In the genomic region with DNA sequence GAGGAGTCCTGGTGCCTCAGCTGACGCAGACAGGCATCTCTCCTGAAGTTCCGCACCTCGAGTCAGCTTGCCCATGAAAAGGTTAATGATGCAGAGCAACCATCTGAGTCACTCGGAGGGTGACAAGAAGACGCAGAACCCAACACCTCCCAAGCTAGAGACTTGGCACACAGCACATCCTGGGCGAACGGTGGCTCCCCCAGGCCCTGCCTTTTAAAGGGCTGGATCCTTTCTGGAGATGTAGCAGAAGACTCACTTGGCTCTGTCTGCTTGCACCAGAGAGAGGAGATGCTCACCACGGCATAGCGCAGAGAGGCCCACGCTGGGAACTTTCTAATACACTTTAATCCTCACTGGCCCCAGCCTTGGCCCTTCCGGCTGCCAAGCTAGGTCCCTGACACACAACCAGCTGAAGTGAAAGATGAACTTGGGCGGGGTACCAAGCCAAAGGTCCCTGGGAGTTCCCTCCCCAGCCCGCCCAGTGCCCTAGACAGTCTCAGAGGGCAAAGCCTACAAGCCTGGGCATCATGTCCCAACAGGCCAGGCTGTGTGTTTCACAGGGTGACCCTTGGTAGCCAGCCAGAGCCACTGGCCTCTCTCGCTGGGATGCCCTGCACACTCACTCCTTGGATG, we compare ENCODE assay signal across 15 mouse cellular contexts. TPM values are rescaled to one million over a fixed set of nuclear protein-coding genes. Genes with fewer than 3 reads are reported as not detected.
DNase-seq lines count a peak whose midpoint lies in the region; ATAC-seq and TF ChIP-seq lines count a peak whose summit lies in the region.
"Had no signal": no experiment of that assay in that cellular context is flagged by ENCODE, and none has a peak within 500 bp of the region (broad histone marks: within the 10 kb centered on the region; RNA-seq: fewer than 3 reads in every experiment).

No protein-coding gene starts in this region.

- no peak overlapping the region for H3K4me2 ChIP-seq in stomach, embryonic 15.5 days

- H3K9ac ChIP-seq in stomach, embryonic 15.5 days = no peak overlapping the region

- H3K4me3 ChIP-seq in kidney, adult 2 months (ENCODE audit: insufficient read depth, low read depth, low read length) = no peak overlapping the region
- no peak overlapping the region for H3K4me3 ChIP-seq in stomach, embryonic 15.5 days (replicated peaks)

- H3K36me3 ChIP-seq in kidney, adult 2 months (ENCODE audit: control insufficient read depth, insufficient read depth, low read length) = no peaks in the 10 kb centered on the region
- H3K36me3 ChIP-seq in stomach, embryonic 15.5 days = no peaks in the 10 kb centered on the region

- H3K27me3 ChIP-seq in kidney, adult 2 months (replicated peaks; ENCODE audit: control insufficient read depth, insufficient read depth, low read length) = no peaks in the 10 kb centered on the region
- no peaks in the 10 kb centered on the region for H3K27me3 ChIP-seq in stomach, embryonic 15.5 days (replicated peaks)

- no peaks in the 10 kb centered on the region for H3K9me3 ChIP-seq in stomach, embryonic 15.5 days

- H3K27ac ChIP-seq in kidney, adult 2 months (ENCODE audit: insufficient read depth, low read depth, low read length) = peak overlapping the region; percentile 83
- H3K27ac ChIP-seq in stomach, embryonic 15.5 days = peak overlapping the region; percentile 61

- WGBS in kidney, adult 2 months = 25% methylated on average over 14 of the region's 14 CpGs
- 60% methylated on average over 14 of the region's 14 CpGs for WGBS in stomach, embryonic 15.5 days

- no peak for ATAC-seq in stomach, embryonic 15.5 days (ENCODE audit: insufficient read depth, low FRiP score, low read depth)
- ATAC-seq: CD4-positive, CD25-positive, alpha-beta regulatory T cell, adult 4 months had no signal

- peak; percentile 95 for DNase-seq in heart, adult 11 months
- no peak for DNase-seq in heart, postnatal 14 days
- peak; percentile 41 to 50 for DNase-seq in right cerebral cortex, adult 2 months (ENCODE audit: low spot score in 2 of 2)
- DNase-seq in right cerebral cortex, postnatal 4 days = no peak
- peak; percentile 92 for DNase-seq in kidney, adult 2 months
- DNase-seq in cerebellum, postnatal 36 days = no peak
- no peak for DNase-seq in adrenal gland, postnatal 36 days
- DNase-seq: gastrocnemius, postnatal 36 days; heart, postnatal 36 days had no signal

- H3K4me1 ChIP-seq in kidney, adult 2 months (ENCODE audit: control insufficient read depth, insufficient read depth, low read length) = peaks cover 63% of the 10 kb centered on the region
- H3K4me1 ChIP-seq in stomach, embryonic 15.5 days = peaks cover 40% of the 10 kb centered on the region

- intact Hi-C loops in heart, postnatal 14 days (cut with DNase I) = no loop called here

- no peak for TF ChIP-seq CTCF in kidney, adult 2 months (conservative IDR thresholded peaks at IDR 0.05; ENCODE audit: insufficient read depth, insufficient read length, low read depth, low read length)

- no peak for TF ChIP-seq POLR2A in kidney, adult 2 months (IDR thresholded peaks at IDR 0.05; ENCODE audit: low read depth, low read length)

RNA-seq across cellular contexts. Expression of a gene that starts 4.6 kb away (rescaled TPM):
- total RNA-seq in heart, postnatal 14 days (2021) = 10 to 100 TPM; 33.9 to 35.3 TPM
- polyA plus RNA-seq in kidney, adult 2 months (2012; rRNA removed) = 14.3 and 15.0 TPM in 2 replicates
- 12.6 and 15.2 TPM in 2 replicates for polyA plus RNA-seq in stomach, embryonic 15.5 days (2015; fragmentation: Nextera tagmentation; extraction: Ambion mirVana)
- 10 to 100 TPM; 13.2 to 18.5 TPM for total RNA-seq in adrenal gland, postnatal 36 days (2021)

RNA-seq across cellular contexts. Expression of a gene that starts 10.3 kb away (rescaled TPM):
- total RNA-seq in heart, postnatal 14 days (2021) = not detected
- polyA plus RNA-seq in kidney, adult 2 months (2012; rRNA removed) = not detected in 2 replicates
- polyA plus RNA-seq in stomach, embryonic 15.5 days (2015; fragmentation: Nextera tagmentation; extraction: Ambion mirVana) = 0.48 and 0.57 TPM in 2 replicates
- total RNA-seq in adrenal gland, postnatal 36 days (2021) = not detected
- total RNA-seq: gastrocnemius, postnatal 36 days; heart, postnatal 36 days; layer of hippocampus, adult 18-20 months had no signal
- polyA plus RNA-seq: CD4-positive, CD25-positive, alpha-beta regulatory T cell, adult 4 months; limb, embryonic 11.5 days; lung, embryonic 16.5 days; thymus, postnatal 0 days had no signal

Comparison
In these comparisons a context has a peak if more than half of its experiments do, and no peak if none do; other contexts are left out.
1. DNase-seq: peak in heart, adult 11 months (single experiment), right cerebral cortex, adult 2 months (2 of 2) and kidney, adult 2 months (single experiment); none in heart, postnatal 14 days (0 of 2), right cerebral cortex, postnatal 4 days (single experiment), cerebellum, postnatal 36 days (0 of 2) and adrenal gland, postnatal 36 days (0 of 2).